Mouse (Mus musculus) bone marrow, adult 2 months (tissue): ENCODE measurements around the gene Xrcc4.

Experiments used
- CTCF ChIP-seq: fragments of 200-500 bp; IDR thresholded peaks from 2 replicates; pipeline ENCODE4 v1.5.1; 2011; ENCODE audit warnings: low read length, control low read depth; ENCODE audit not compliant: control insufficient read depth, insufficient read depth
- POLR2A ChIP-seq: fragments of 200-500 bp; IDR thresholded peaks from 2 replicates; pipeline ENCODE4 v1.6.1; 2011; ENCODE audit warnings: low read depth, mild to moderate bottlenecking, control low read depth, low read length, borderline replicate concordance; ENCODE audit not compliant: control insufficient read depth

DNA sequence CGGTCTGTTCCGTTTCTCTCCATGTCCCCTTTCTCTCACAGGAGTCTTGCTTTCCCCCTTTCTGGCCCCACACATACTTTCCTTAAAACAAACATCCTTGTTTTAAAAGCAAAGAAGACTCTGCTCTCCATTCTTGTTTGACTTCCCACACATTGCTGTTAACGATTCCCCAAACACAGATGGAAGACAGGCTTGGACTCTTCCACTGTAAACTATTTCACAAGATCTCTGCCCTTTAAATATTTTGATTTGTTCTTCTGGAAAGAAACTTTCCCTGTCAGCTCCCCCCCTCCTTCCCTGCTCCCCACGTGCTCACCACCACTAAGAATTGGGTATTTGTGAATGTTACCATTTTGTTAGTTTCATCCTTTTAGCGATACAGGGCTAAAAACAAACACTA lies 297.9 kb downstream of the Xrcc4 start:
- TF ChIP-seq POLR2A, result no peak
- no peak for TF ChIP-seq CTCF
